Mouse (Mus musculus): ENCODE measurements at regions not wholly inside any gene's neighbourhood (a gene's known extent, or its start where the extent isn't known, plus 50 kb on each side); places are given as distances from the start of the nearest gene placed in this dataset.

GRCm38 (mm10) chr5:56394021-56394420, 1323.7 kb upstream of the Pcdh7 start:
- DNase-seq (ENCODE audit: low spot score in 2 of 2): no peak

GRCm38 (mm10) chr5:56434958-56435357, 1282.8 kb upstream of the Pcdh7 start:
- DNase-seq (ENCODE audit: low spot score in 2 of 2): no peak

GRCm38 (mm10) chr5:56440423-56440822, 1277.3 kb upstream of the Pcdh7 start:
- peak in 1 of 2 experiments; percentile 8 for DNase-seq (ENCODE audit: low spot score in 2 of 2)

GRCm38 (mm10) chr5:56487739-56488138, 1230.0 kb upstream of the Pcdh7 start:
- DNase-seq (ENCODE audit: low spot score in 2 of 2): no peak

Data from layer of hippocampus, adult 8-10 months (tissue).